Mouse (Mus musculus) ovary, postnatal 14 days (tissue): ENCODE data around the gene Anks1b.
A peak's percentile ranks its signal among the peaks of the same experiment; 100 is the strongest.

Source experiments
- DNase-seq: peaks from one replicate; pipeline ENCODE4 v3.0.0; 2022; ENCODE audit warnings: low spot score

Anks1b gene

GRCm38 (mm10) chr10:89873146-89873950 is at the start of gene Anks1b:
TSS of gene Anks1b (plus strand) at chr10:89873509.
- DNase-seq, result peak; percentile 4

GRCm38 (mm10) chr10:89823906-89824305 is 49.4 kb upstream of the Anks1b start:
- peak; percentile 3 for DNase-seq

GRCm38 (mm10) chr10:89826896-89827295 is 46.4 kb upstream of the Anks1b start:
- no peak for DNase-seq

- DNase-seq, result no peak
Observed at GRCm38 (mm10) chr10:89832334-89832733, 41.0 kb upstream of the Anks1b start.

- no peak for DNase-seq
Observed at GRCm38 (mm10) chr10:89833166-89833565, 40.1 kb upstream of the Anks1b start.

- no peak for DNase-seq
Observed at GRCm38 (mm10) chr10:89837476-89837875, 35.8 kb upstream of the Anks1b start.

GRCm38 (mm10) chr10:89838834-89839233 is 34.5 kb upstream of the Anks1b start:
- DNase-seq, result no peak

- no peak for DNase-seq
Observed at GRCm38 (mm10) chr10:89850951-89851350, 22.4 kb upstream of the Anks1b start.

GRCm38 (mm10) chr10:89855251-89855875 is 17.9 kb upstream of the Anks1b start:
- no peak for DNase-seq

GRCm38 (mm10) chr10:89856286-89856685 is 17.0 kb upstream of the Anks1b start:
- no peak for DNase-seq

GRCm38 (mm10) chr10:89868211-89868610 is 5.1 kb upstream of the Anks1b start:
- no peak for DNase-seq

- DNase-seq, result no peak
Observed at GRCm38 (mm10) chr10:89868836-89869235, 4.5 kb upstream of the Anks1b start.

GRCm38 (mm10) chr10:89872501-89873145 is 686 bp upstream of the Anks1b start:
- peak; percentile 1 for DNase-seq

GRCm38 (mm10) chr10:89874036-89874435 is 727 bp downstream of the Anks1b start:
- no peak for DNase-seq

- DNase-seq, result no peak
Observed at GRCm38 (mm10) chr10:89883561-89883960, 10.3 kb downstream of the Anks1b start.

- no peak for DNase-seq
Observed at GRCm38 (mm10) chr10:89902720-89903337, 29.5 kb downstream of the Anks1b start.

- no peak for DNase-seq
Observed at GRCm38 (mm10) chr10:89911889-89912288, 38.6 kb downstream of the Anks1b start.

GRCm38 (mm10) chr10:89913174-89913573 is 39.9 kb downstream of the Anks1b start:
- DNase-seq, result no peak

- DNase-seq, result no peak
Observed at GRCm38 (mm10) chr10:89917141-89917540, 43.8 kb downstream of the Anks1b start.

- DNase-seq, result no peak
Observed at GRCm38 (mm10) chr10:89921965-89922364, 48.7 kb downstream of the Anks1b start.

- no peak for DNase-seq
Observed at GRCm38 (mm10) chr10:89942180-89942579, 68.9 kb downstream of the Anks1b start.

GRCm38 (mm10) chr10:89946636-89947349 is 73.5 kb downstream of the Anks1b start:
- no peak for DNase-seq
